Mouse (Mus musculus) neural tube, embryonic 14.5 days (tissue): ENCODE data around the gene Gm5089. TPM values are rescaled to one million over a fixed set of nuclear protein-coding genes. Genes with fewer than 3 reads are reported as not detected.
"Not testable (repeated sequence)": the region's sequence is repeated elsewhere in the genome, so short reads cannot be mapped to it uniquely, and the experiment has no call there.

Experiments used
- ATAC-seq: fragments of 200-750 bp; cut with Nextera tagmentation; 2 replicates; pipeline ENCODE4 v1.8.0; 2017; ENCODE audit warnings: low read depth, mild to moderate bottlenecking, moderate TSS enrichment, moderate library complexity
- H3K27ac ChIP-seq: fragments of 300-500 bp; sonication (generic); 2 replicates; pipeline ENCODE4 v1.5.1; 2014; ENCODE audit warnings: low read depth, mild to moderate bottlenecking, control low read depth, low read length, moderate library complexity, mixed read lengths
- H3K27me3 ChIP-seq: fragments of 300-500 bp; sonication (generic); 2 replicates; pipeline ENCODE4 v1.6.1; 2014; ENCODE audit warnings: low read length; ENCODE audit not compliant: control insufficient read depth, insufficient read depth
- H3K36me3 ChIP-seq: fragments of 300-500 bp; sonication (generic); 2 replicates; pipeline ENCODE4 v1.6.1; 2014; ENCODE audit warnings: low read length, mixed read lengths; ENCODE audit not compliant: control insufficient read depth, insufficient read depth
- H3K4me1 ChIP-seq: fragments of 300-500 bp; sonication (generic); 2 replicates; pipeline ENCODE4 v1.6.1; 2014; ENCODE audit warnings: low read length; ENCODE audit not compliant: control insufficient read depth, insufficient read depth
- H3K4me2 ChIP-seq: fragments of 300-500 bp; sonication (generic); 2 replicates; pipeline ENCODE4 v1.6.1; 2014; ENCODE audit warnings: mild to moderate bottlenecking, low read depth, low read length, control low read depth
- H3K4me3 ChIP-seq: fragments of 300-500 bp; sonication (generic); 2 replicates; pipeline ENCODE4 v1.5.1; 2014; ENCODE audit warnings: low read depth, low read length, control low read depth, mixed read lengths
- H3K9ac ChIP-seq: fragments of 300-500 bp; sonication (generic); replicated peaks from 2 replicates; pipeline ENCODE4 v1.6.1; 2014; ENCODE audit warnings: low read depth, mild to moderate bottlenecking, control low read depth, low read length, mixed read lengths
- H3K9me3 ChIP-seq: fragments of 300-500 bp; sonication (generic); 2 replicates; pipeline ENCODE4 v1.6.1; 2016; ENCODE audit warnings: low read length; ENCODE audit not compliant: control insufficient read depth
- WGBS: fragments of 180-500 bp; shearing (Covaris S2); extraction: QIAGEN DNeasy Blood & Tissue Kit; methylation state at CpG from one replicate; pipeline ENCODE4 v1.1.7; 2014; 5-methylcytosine and 5-hydroxymethylcytosine counted together
- polyA plus RNA-seq: library from polyadenylated mRNA; unstranded; fragments of >200 nt; fragmentation: Nextera tagmentation; extraction: Ambion mirVana; gene quantifications from 2 replicates; pipeline ENCODE4 v1.2.1, GENCODE M21; 2014

Gm5089 gene
- polyA plus RNA-seq, 1 experiment from 2014 or later = 0.27 TPM

GRCm38 (mm10) chr14:122461500-122461899 lies 10.6 kb upstream of the Gm5089 start:
- Histone ChIP-seq H3K36me3 (no peaks in the 10 kb centered on the region), H3K4me2 (peak overlapping the region; percentile 60), H3K9ac (no peak overlapping the region), H3K4me3 (no peak overlapping the region), H3K9me3 (no peaks in the 10 kb centered on the region), H3K4me1 (peaks cover 10% of the 10 kb centered on the region), H3K27ac (no peak overlapping the region), H3K27me3 (peaks cover 25% of the 10 kb centered on the region)
- WGBS = 31% methylated on average over 3 of the region's 3 CpGs
- no peak for ATAC-seq

- WGBS = 44% methylated on average over 5 of the region's 5 CpGs
- no peaks in the 10 kb centered on the region for H3K36me3 ChIP-seq
- no peak overlapping the region for H3K4me3 ChIP-seq
- peaks cover 10% of the 10 kb centered on the region for H3K4me1 ChIP-seq
- H3K9ac ChIP-seq = peak overlapping the region; percentile 8; the same call in 1 of the 2 replicates
- no peak for ATAC-seq
- peaks cover 27% of the 10 kb centered on the region for H3K27me3 ChIP-seq
- H3K4me2 ChIP-seq = peak overlapping the region; percentile 17; the same call in 1 of the 2 replicates
- no peaks in the 10 kb centered on the region for H3K9me3 ChIP-seq
- H3K27ac ChIP-seq = no peak overlapping the region
Observed at GRCm38 (mm10) chr14:122460226-122460625, 9.3 kb upstream of the Gm5089 start.

- Histone ChIP-seq H3K4me3 (no peak overlapping the region), H3K9me3 (no peaks in the 10 kb centered on the region), H3K27me3 (peaks cover 28% of the 10 kb centered on the region), H3K27ac (no peak overlapping the region), H3K4me2 (peak overlapping the region; percentile 17; the same call in 1 of the 2 replicates), H3K36me3 (no peaks in the 10 kb centered on the region), H3K9ac (no peak overlapping the region), H3K4me1 (peaks cover 7% of the 10 kb centered on the region)
- WGBS = 96% methylated on average over 1 of the region's 1 CpGs
- ATAC-seq = no peak
Observed at GRCm38 (mm10) chr14:122459776-122460175, 8.9 kb upstream of the Gm5089 start.

GRCm38 (mm10) chr14:122459332-122459731 lies 8.4 kb upstream of the Gm5089 start:
- not testable (repeated sequence) for H3K36me3 ChIP-seq, H3K27ac ChIP-seq, H3K4me2 ChIP-seq, H3K4me1 ChIP-seq, H3K9ac ChIP-seq, H3K4me3 ChIP-seq, ATAC-seq, H3K9me3 ChIP-seq
- H3K27me3 ChIP-seq = peaks cover 28% of the 10 kb centered on the region
- 71% methylated on average over 6 of the region's 12 CpGs for WGBS

GRCm38 (mm10) chr14:122455562-122455958 lies 4.6 kb upstream of the Gm5089 start:
- peaks cover under 1% of the 10 kb centered on the region; the same call in 1 of the 2 replicates for H3K4me1 ChIP-seq
- peaks cover 19% of the 10 kb centered on the region for H3K27me3 ChIP-seq
- H3K27ac ChIP-seq = no peak overlapping the region
- ATAC-seq = no peak
- WGBS = 31% methylated on average over 4 of the region's 4 CpGs
- H3K36me3 ChIP-seq = no peaks in the 10 kb centered on the region
- H3K4me2 ChIP-seq = no peak overlapping the region
- no peak overlapping the region for H3K4me3 ChIP-seq
- no peak overlapping the region for H3K9ac ChIP-seq
- H3K9me3 ChIP-seq = no peaks in the 10 kb centered on the region

GRCm38 (mm10) chr14:122454901-122455561 lies 4.1 kb upstream of the Gm5089 start:
- Histone ChIP-seq H3K9ac (no peak overlapping the region), H3K27ac (no peak overlapping the region), H3K27me3 (peaks cover 21% of the 10 kb centered on the region), H3K4me1 (peaks cover 6% of the 10 kb centered on the region; the same call in 1 of the 2 replicates), H3K9me3 (no peaks in the 10 kb centered on the region), H3K36me3 (no peaks in the 10 kb centered on the region), H3K4me3 (no peak overlapping the region), H3K4me2 (no peak overlapping the region)
- no peak for ATAC-seq
- 28% methylated on average over 10 of the region's 10 CpGs for WGBS

- peaks cover 8% of the 10 kb centered on the region; the same call in 1 of the 2 replicates for H3K4me1 ChIP-seq
- WGBS = 5% methylated on average over 12 of the region's 12 CpGs
- no peak overlapping the region for H3K4me3 ChIP-seq
- no peaks in the 10 kb centered on the region for H3K36me3 ChIP-seq
- H3K4me2 ChIP-seq = peak overlapping the region; percentile 27; the same call in 1 of the 2 replicates
- H3K9ac ChIP-seq = no peak overlapping the region
- peak; percentile 13; the same call in 1 of the 2 replicates for ATAC-seq
- H3K27me3 ChIP-seq = peaks cover 22% of the 10 kb centered on the region
- H3K27ac ChIP-seq = no peak overlapping the region
- no peaks in the 10 kb centered on the region for H3K9me3 ChIP-seq
Observed at GRCm38 (mm10) chr14:122453996-122454738, 3.3 kb upstream of the Gm5089 start.

- Histone ChIP-seq H3K4me3 (no peak overlapping the region), H3K27ac (peak overlapping the region; percentile 16; the same call in 1 of the 2 replicates), H3K27me3 (peaks cover 25% of the 10 kb centered on the region), H3K4me1 (peaks cover 8% of the 10 kb centered on the region; the same call in 1 of the 2 replicates), H3K36me3 (no peaks in the 10 kb centered on the region), H3K9me3 (no peaks in the 10 kb centered on the region), H3K9ac (no peak overlapping the region), H3K4me2 (peak overlapping the region; percentile 27; the same call in 1 of the 2 replicates)
- WGBS = 1% methylated on average over 32 of the region's 32 CpGs
- ATAC-seq = peak; percentile 74
Observed at GRCm38 (mm10) chr14:122453388-122453995, 2.6 kb upstream of the Gm5089 start.
